Comparison of ENCODE assay signal across 14 mouse cellular contexts in the genomic region with DNA sequence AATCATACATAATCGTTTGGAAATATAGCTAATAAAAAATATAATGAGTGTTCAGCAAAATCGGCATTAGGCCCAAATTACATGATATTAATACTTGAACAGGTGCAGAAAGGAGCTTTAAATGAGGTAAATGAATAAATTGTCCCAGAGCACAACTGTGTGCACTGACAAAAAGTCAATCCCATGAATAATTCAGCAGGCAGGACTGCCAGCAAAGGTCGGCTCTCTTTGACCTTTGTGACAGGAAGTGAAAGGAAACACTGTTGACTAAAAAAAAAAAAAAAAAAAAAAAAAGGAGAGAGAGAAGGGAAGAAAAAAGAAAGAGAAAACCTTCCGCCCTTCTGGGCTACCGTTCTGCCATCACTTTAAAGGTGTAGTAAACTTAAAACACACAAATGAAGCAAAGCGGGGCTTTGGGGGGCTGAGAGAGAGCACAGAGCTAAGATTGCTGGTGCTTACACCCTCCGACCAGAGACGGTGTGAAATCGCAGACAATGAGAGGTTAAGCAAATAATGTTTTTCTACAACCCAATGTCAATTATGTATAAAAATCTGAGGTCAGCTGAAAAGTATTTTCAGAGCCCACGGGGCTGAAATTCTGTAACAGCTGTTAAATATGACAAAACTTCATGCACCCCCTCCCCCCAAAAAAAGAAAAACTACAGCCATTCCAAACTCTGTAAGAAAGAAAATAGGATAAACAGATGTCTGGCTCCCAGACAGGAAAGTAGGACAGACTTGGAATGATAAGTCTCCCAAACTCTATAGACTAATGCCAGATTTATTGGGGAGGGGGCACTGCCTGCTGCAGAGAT. TPM values are rescaled to one million over a fixed set of nuclear protein-coding genes. Genes with fewer than 3 reads are reported as not detected.
DNase-seq lines count a peak whose midpoint lies in the region; ATAC-seq lines count a peak whose summit lies in the region.
"Had no signal": no experiment of that assay in that cellular context is flagged by ENCODE, and none has a peak within 500 bp of the region (broad histone marks: within the 10 kb centered on the region; RNA-seq: fewer than 3 reads in every experiment).

No protein-coding gene starts in this region.

- H3K27me3 ChIP-seq in heart, embryonic 10.5 days (ENCODE audit: insufficient read depth, poor library complexity, severe bottlenecking): peaks cover 68% of the 10 kb centered on the region
- peaks cover 2% of the 10 kb centered on the region; the same call in 1 of the 2 replicates for H3K27me3 ChIP-seq in hindbrain, embryonic 11.5 days (ENCODE audit: control insufficient read depth, insufficient read depth, low read length)
- H3K27me3 ChIP-seq in midbrain, embryonic 13.5 days: peaks cover 29% of the 10 kb centered on the region

- H3K36me3 ChIP-seq in heart, embryonic 10.5 days: no peaks in the 10 kb centered on the region
- H3K36me3 ChIP-seq in hindbrain, embryonic 11.5 days (ENCODE audit: control insufficient read depth, insufficient read depth, low read length): no peaks in the 10 kb centered on the region
- H3K36me3 ChIP-seq in midbrain, embryonic 13.5 days: peaks cover 3% of the 10 kb centered on the region; the same call in 1 of the 2 replicates

- H3K4me1 ChIP-seq in heart, embryonic 10.5 days: peaks cover 25% of the 10 kb centered on the region
- H3K4me1 ChIP-seq in hindbrain, embryonic 11.5 days (replicated peaks; ENCODE audit: control insufficient read depth, insufficient read depth, low read length): peaks cover 24% of the 10 kb centered on the region
- H3K4me1 ChIP-seq in midbrain, embryonic 13.5 days (replicated peaks): peaks cover 78% of the 10 kb centered on the region
- H3K4me1 ChIP-seq: megakaryocyte, embryonic 14.5 days had no signal

- no peaks in the 10 kb centered on the region for H3K9me3 ChIP-seq in heart, embryonic 10.5 days
- H3K9me3 ChIP-seq in hindbrain, embryonic 11.5 days (ENCODE audit: control insufficient read depth, low read length): no peaks in the 10 kb centered on the region
- H3K9me3 ChIP-seq in midbrain, embryonic 13.5 days: no peaks in the 10 kb centered on the region
- H3K9me3 ChIP-seq: megakaryocyte, embryonic 14.5 days had no signal

- no peak for DNase-seq in heart, embryonic 10.5 days (ENCODE audit: low spot score)
- no peak for DNase-seq in heart, postnatal 4 days
- DNase-seq in adipocyte (ENCODE audit: low spot score): peak; percentile 47
- no peak for DNase-seq in hindbrain, embryonic 11.5 days (ENCODE audit: low spot score)
- DNase-seq in thymus, postnatal 0 days (ENCODE audit: low spot score): no peak
- no peak for DNase-seq in testis, postnatal 14 days (ENCODE audit: low spot score)
- no peak for DNase-seq in adrenal gland, postnatal 14 days
- DNase-seq: cerebellum, postnatal 25 days; liver; right cerebral cortex, postnatal 25 days had no signal

- ATAC-seq in hindbrain, embryonic 11.5 days (ENCODE audit: low FRiP score): peak; percentile 44; the same call in 1 of the 2 replicates
- ATAC-seq in midbrain, embryonic 13.5 days: no peak
- ATAC-seq: CD4-positive, CD25-positive, alpha-beta regulatory T cell, adult 4 months had no signal

- no peak overlapping the region for H3K4me3 ChIP-seq in heart, embryonic 10.5 days
- H3K4me3 ChIP-seq in hindbrain, embryonic 11.5 days (ENCODE audit: low read depth, low read length): no peak overlapping the region
- peak overlapping the region; percentile 40 for H3K4me3 ChIP-seq in midbrain, embryonic 13.5 days (replicated peaks)
- H3K4me3 ChIP-seq: megakaryocyte, embryonic 14.5 days had no signal

- H3K27ac ChIP-seq in heart, embryonic 10.5 days: peak overlapping the region; percentile 52; the same call in 1 of the 2 replicates
- peak overlapping the region; percentile 55 for H3K27ac ChIP-seq in hindbrain, embryonic 11.5 days (ENCODE audit: low read depth, low read length)
- peak overlapping the region; percentile 86 for H3K27ac ChIP-seq in midbrain, embryonic 13.5 days
- H3K27ac ChIP-seq: kidney, postnatal 0 days had no signal

- WGBS in heart, embryonic 10.5 days: 56% methylated on average over 10 of the region's 10 CpGs
- 6% methylated on average over 10 of the region's 10 CpGs for WGBS in hindbrain, embryonic 11.5 days
- 12% methylated on average over 10 of the region's 10 CpGs for WGBS in midbrain, embryonic 13.5 days

- H3K4me2 ChIP-seq in hindbrain, embryonic 11.5 days (replicated peaks; ENCODE audit: low read depth, low read length): peak overlapping the region; percentile 20
- H3K4me2 ChIP-seq in midbrain, embryonic 13.5 days (replicated peaks): peak overlapping the region; percentile 59

- no peak overlapping the region for H3K9ac ChIP-seq in hindbrain, embryonic 11.5 days (ENCODE audit: low read depth, low read length)
- H3K9ac ChIP-seq in midbrain, embryonic 13.5 days (replicated peaks): peak overlapping the region; percentile 70

RNA-seq across cellular contexts. Expression of a gene that starts 11.1 kb away (rescaled TPM):
- 1.3 and 3.5 TPM in 2 replicates for polyA plus RNA-seq in heart, embryonic 10.5 days (2016; fragmentation: Nextera tagmentation; extraction: Ambion mirVana)
- 10 to 100 TPM; 18.7 to 20.1 TPM for total RNA-seq in heart, postnatal 4 days (2021)
- 14.0 and 15.9 TPM in 2 replicates for polyA plus RNA-seq in hindbrain, embryonic 11.5 days (2014; fragmentation: Nextera tagmentation; extraction: Ambion mirVana)
- polyA plus RNA-seq in midbrain, embryonic 13.5 days (2015; fragmentation: Nextera tagmentation; extraction: Ambion mirVana): 18.1 and 18.2 TPM in 2 replicates
- 0.30 and 0.39 TPM in 2 replicates for polyA plus RNA-seq in thymus, postnatal 0 days (2015; fragmentation: Nextera tagmentation; extraction: Ambion mirVana)
- total RNA-seq in adrenal gland, postnatal 14 days (2021): 12.6 and 13.1 TPM in 2 replicates
- polyA plus RNA-seq: CD4-positive, CD25-positive, alpha-beta regulatory T cell, adult 4 months had no signal
